Mouse (Mus musculus): ENCODE results near the gene Tk1. TPM values are rescaled to one million over a fixed set of nuclear protein-coding genes. Genes with fewer than 3 reads are reported as not detected.

The Tk1 gene
- polyA plus RNA-seq, 1 experiment from 2014 or later: 150 TPM

DNA sequence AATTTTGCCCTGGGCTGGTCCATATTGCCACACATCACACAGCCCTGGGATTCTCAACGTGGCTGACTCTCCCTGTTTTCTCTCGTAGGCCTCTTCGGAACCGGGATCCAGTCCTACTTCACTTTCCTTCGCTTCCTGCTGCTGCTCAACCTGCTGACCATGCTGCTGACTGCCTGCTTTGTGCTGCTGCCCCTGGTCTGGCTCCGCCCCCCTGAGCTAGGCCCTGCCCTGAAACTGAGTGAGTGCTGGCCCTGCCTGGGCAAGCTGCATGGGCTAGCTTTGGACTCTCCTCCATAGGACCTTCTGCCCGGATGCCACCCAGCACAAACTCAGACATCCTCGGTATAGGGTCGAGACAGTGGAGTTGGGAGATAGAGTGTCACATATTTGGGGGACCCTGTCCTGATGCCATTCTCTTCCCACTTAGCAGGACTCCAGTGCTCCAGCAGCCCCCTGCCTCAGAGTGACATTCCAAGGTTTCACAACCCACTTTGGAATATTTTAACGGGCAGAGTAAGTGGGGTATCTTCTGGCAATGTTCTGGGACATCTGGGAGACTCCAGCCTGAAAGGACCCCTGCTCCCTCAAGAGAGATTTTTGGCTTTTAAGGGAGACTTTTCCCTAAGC, 42.1 kb downstream of the Tk1 start:
- Histone ChIP-seq H3K36me3 (no peaks in the 10 kb centered on the region), H3K27ac (no peak overlapping the region), H3K9ac (peak overlapping the region; percentile 59; the same call in 1 of the 2 replicates), H3K4me1 (peaks cover 44% of the 10 kb centered on the region), H3K4me2 (peak overlapping the region; percentile 98), H3K27me3 (peaks cover 33% of the 10 kb centered on the region), H3K9me3 (no peaks in the 10 kb centered on the region), H3K4me3 (peak overlapping the region; percentile 36; the same call in 1 of the 2 replicates)
- WGBS: 38% methylated on average over 10 of the region's 10 CpGs
- no peak for ATAC-seq (ENCODE audit: insufficient number of reproducible peaks, insufficient read depth, low FRiP score, low TSS enrichment, low read depth)

DNA sequence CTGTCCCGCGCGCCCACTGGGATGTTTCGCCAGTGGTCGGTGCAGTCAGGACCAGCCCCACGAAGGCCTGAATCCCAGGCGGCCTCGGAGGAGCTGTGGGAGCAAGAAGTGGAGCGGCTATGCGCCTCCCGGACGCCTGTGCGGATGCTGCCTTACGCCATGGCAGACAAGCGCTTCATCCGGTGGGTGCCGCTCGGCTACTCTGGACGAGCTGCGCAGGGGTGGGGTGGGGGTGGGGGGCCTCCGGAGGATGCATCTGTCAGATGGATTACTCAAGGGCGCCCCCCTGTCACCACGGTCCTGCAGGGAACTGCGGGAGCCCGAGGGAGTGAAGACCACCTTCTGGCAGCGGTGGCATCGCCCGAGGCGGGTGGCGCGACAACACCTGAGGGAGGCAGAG, 42.8 kb downstream of the Tk1 start:
- peak overlapping the region; percentile 98 for H3K4me2 ChIP-seq
- H3K9me3 ChIP-seq: no peaks in the 10 kb centered on the region
- H3K4me3 ChIP-seq: peak overlapping the region; percentile 36
- no peak for ATAC-seq (ENCODE audit: insufficient number of reproducible peaks, insufficient read depth, low FRiP score, low TSS enrichment, low read depth)
- peak overlapping the region; percentile 59 for H3K9ac ChIP-seq
- peaks cover 33% of the 10 kb centered on the region for H3K27me3 ChIP-seq
- H3K4me1 ChIP-seq: peaks cover 47% of the 10 kb centered on the region
- peaks cover 4% of the 10 kb centered on the region; the same call in 1 of the 2 replicates for H3K36me3 ChIP-seq
- WGBS: 3% methylated on average over 31 of the region's 31 CpGs
- no peak overlapping the region for H3K27ac ChIP-seq

GRCm38 (mm10) chr11:117782705-117783034, 43.2 kb downstream of the Tk1 start:
- H3K27ac ChIP-seq: no peak overlapping the region
- no peak for ATAC-seq (ENCODE audit: insufficient number of reproducible peaks, insufficient read depth, low FRiP score, low TSS enrichment, low read depth)
- H3K9me3 ChIP-seq: no peaks in the 10 kb centered on the region
- H3K4me2 ChIP-seq: peak overlapping the region; percentile 98
- peaks cover 9% of the 10 kb centered on the region; the same call in 1 of the 2 replicates for H3K36me3 ChIP-seq
- H3K4me3 ChIP-seq: peak overlapping the region; percentile 36
- H3K9ac ChIP-seq: peak overlapping the region; percentile 59
- H3K4me1 ChIP-seq: peaks cover 47% of the 10 kb centered on the region
- 44% methylated on average over 9 of the region's 9 CpGs for WGBS
- H3K27me3 ChIP-seq: peaks cover 33% of the 10 kb centered on the region

DNA sequence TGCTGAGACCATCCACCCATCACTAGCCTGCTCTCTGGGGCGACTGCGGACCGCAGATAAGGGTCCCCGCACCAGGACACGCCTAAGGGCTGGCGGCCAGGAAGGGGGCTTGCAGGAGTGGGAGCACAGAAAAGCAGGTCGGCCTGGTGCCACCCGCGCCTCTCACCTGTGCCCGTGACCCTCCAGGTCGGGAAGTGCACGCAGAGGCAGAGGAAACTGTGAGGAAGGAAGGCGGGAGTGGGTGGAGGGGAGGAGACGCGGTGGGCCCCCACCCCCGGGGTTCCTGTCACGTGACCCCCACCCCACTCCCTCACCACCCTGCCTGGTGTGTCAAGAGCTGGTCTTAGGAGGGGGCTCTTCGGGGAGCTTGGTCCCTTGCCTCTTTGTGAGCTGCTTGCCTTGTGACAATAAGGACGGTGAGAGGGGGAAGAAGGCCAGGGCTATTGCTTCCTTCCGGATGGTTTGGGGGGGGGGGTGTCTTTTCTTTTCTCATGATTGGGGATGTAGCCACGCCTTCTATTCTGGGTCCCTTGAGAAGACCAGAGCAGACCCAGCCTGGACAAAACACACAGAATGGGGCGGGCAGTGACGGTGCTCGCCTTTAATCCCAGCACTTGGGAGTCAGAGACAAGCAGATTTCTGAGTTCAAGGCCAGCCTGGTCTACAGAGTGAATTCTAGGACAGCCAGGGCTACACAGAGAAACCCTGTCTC, 43.7 kb downstream of the Tk1 start, which contains the start of the genes Tmc8 and Tmc6:
TSS of gene Tmc8 (plus strand) at position 84 of the 712 bp plus-strand sequence.
TSS of gene Tmc6 (minus strand) at position 206 of the 712 bp plus-strand sequence.
- no peak for ATAC-seq (ENCODE audit: insufficient number of reproducible peaks, insufficient read depth, low FRiP score, low TSS enrichment, low read depth)
- peak within 1 kb of the TSS; percentile 84 for H3K27ac ChIP-seq
- H3K9ac ChIP-seq: peak within 1 kb of the TSS; percentile 59
- 47% methylated on average over 24 of the region's 24 CpGs for WGBS
- peaks cover 33% of the 10 kb centered on the region for H3K27me3 ChIP-seq
- peak within 1 kb of the TSS; percentile 59 for H3K4me3 ChIP-seq
- H3K4me2 ChIP-seq: peak within 1 kb of the TSS; percentile 98
- H3K9me3 ChIP-seq: no peaks in the 10 kb centered on the region
- peaks cover 11% of the 10 kb centered on the region; the same call in 1 of the 2 replicates for H3K36me3 ChIP-seq
- peaks cover 47% of the 10 kb centered on the region for H3K4me1 ChIP-seq

GRCm38 (mm10) chr11:117781199-117781821, 44.6 kb downstream of the Tk1 start:
- H3K27ac ChIP-seq: peak overlapping the region; percentile 84
- peak overlapping the region; percentile 44; the same call in 1 of the 2 replicates for H3K9ac ChIP-seq
- H3K27me3 ChIP-seq: peaks cover 33% of the 10 kb centered on the region
- H3K4me3 ChIP-seq: peak overlapping the region; percentile 59
- ATAC-seq (ENCODE audit: insufficient number of reproducible peaks, insufficient read depth, low FRiP score, low TSS enrichment, low read depth): no peak
- WGBS: 15% methylated on average over 18 of the region's 18 CpGs
- peak overlapping the region; percentile 98 for H3K4me2 ChIP-seq
- no peaks in the 10 kb centered on the region for H3K9me3 ChIP-seq
- peaks cover 47% of the 10 kb centered on the region for H3K4me1 ChIP-seq
- peaks cover 16% of the 10 kb centered on the region for H3K36me3 ChIP-seq

GRCm38 (mm10) chr11:117780582-117781111, 45.2 kb downstream of the Tk1 start:
- H3K27me3 ChIP-seq: peaks cover 33% of the 10 kb centered on the region
- no peaks in the 10 kb centered on the region for H3K9me3 ChIP-seq
- peaks cover 47% of the 10 kb centered on the region for H3K4me1 ChIP-seq
- peak overlapping the region; percentile 84 for H3K27ac ChIP-seq
- H3K4me3 ChIP-seq: peak overlapping the region; percentile 59
- ATAC-seq (ENCODE audit: insufficient number of reproducible peaks, insufficient read depth, low FRiP score, low TSS enrichment, low read depth): peak; percentile 84
- H3K9ac ChIP-seq: peak overlapping the region; percentile 73
- peak overlapping the region; percentile 98 for H3K4me2 ChIP-seq
- peaks cover 21% of the 10 kb centered on the region for H3K36me3 ChIP-seq
- 2% methylated on average over 19 of the region's 19 CpGs for WGBS

GRCm38 (mm10) chr11:117780199-117780515, 45.7 kb downstream of the Tk1 start:
- Histone ChIP-seq H3K9ac (peak overlapping the region; percentile 73), H3K36me3 (peaks cover 26% of the 10 kb centered on the region), H3K4me1 (peaks cover 47% of the 10 kb centered on the region), H3K4me2 (peak overlapping the region; percentile 98), H3K27me3 (peaks cover 33% of the 10 kb centered on the region), H3K4me3 (peak overlapping the region; percentile 59), H3K9me3 (no peaks in the 10 kb centered on the region), H3K27ac (peak overlapping the region; percentile 84)
- 0 out of 2 replicates have a peak, but pooled peaks have one; percentile 16 for ATAC-seq (ENCODE audit: insufficient number of reproducible peaks, insufficient read depth, low FRiP score, low TSS enrichment, low read depth)
- WGBS: under 1% methylated on average over 17 of the region's 17 CpGs

DNA sequence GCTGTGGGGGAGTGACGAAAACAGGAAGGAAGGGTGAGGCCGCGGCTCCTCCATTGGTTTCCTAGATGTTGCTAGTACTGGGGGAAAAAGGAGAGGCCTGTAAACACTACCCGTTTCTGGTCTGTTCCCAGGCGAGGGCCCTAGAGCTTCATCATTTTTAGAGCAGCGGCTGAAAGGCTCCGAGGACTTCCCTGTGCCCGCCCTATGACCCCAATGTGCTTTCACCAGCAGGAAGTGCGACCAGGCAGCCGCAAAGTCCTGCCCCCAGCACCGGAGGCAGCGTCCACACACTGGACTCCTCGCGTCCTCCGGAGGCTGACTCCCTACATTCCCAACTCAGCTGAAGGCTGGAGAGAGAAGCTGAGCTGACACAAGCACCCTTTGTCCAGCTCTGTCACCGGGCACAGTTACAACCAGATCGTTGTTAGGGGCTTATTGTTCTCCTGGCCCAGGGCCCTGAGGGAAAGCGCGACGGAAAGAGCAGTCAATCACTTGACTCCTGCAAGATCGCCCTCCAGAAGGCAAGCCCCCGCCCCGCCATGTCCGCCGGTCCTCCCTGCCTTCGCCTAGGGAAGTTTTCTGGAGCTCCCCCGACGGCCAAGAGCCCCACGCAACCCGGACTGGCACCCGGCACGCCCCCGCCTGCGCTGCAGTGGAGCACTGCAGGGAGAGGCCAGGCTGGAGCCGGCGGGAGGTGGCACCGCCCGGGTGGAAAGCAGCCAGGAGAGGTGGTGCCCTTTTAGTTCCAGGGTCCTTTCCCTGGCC, 46.3 kb downstream of the Tk1 start:
- H3K27me3 ChIP-seq: peaks cover 33% of the 10 kb centered on the region
- H3K9ac ChIP-seq: peak overlapping the region; percentile 73
- WGBS: 3% methylated on average over 38 of the region's 38 CpGs
- ATAC-seq (ENCODE audit: insufficient number of reproducible peaks, insufficient read depth, low FRiP score, low TSS enrichment, low read depth): no peak
- H3K9me3 ChIP-seq: no peaks in the 10 kb centered on the region
- H3K36me3 ChIP-seq: peaks cover 31% of the 10 kb centered on the region
- peak overlapping the region; percentile 84 for H3K27ac ChIP-seq
- H3K4me2 ChIP-seq: peak overlapping the region; percentile 98
- peak overlapping the region; percentile 59 for H3K4me3 ChIP-seq
- peaks cover 47% of the 10 kb centered on the region for H3K4me1 ChIP-seq

DNA sequence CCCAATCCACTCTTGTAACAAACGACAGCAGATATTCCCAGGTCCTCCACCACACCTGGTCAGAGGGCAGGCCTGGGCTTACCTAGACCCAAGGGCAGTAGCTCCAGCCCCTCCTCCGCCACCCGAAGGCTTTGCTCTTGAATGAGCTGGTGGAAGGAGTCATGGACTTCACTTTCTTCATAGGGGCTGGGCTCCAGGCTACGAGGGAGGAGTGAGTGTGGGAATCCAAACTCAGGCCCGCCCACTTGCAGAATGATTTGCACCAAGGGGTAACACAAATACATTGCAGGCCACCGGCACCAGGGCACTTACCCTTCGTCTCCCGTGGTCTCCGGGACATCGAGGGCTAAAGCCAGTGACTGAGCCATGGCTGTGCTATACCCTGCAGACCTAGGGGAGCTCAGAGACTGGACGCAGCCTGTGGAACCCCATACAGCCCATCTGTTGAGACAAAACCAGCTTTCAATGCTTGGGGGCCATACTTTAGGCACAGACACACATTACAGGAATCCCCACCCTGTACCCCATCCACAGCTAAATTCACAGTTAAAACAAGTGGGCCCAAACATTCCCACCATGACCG, 47.0 kb downstream of the Tk1 start:
- no peaks in the 10 kb centered on the region for H3K9me3 ChIP-seq
- WGBS: 48% methylated on average over 12 of the region's 12 CpGs
- H3K27me3 ChIP-seq: peaks cover 30% of the 10 kb centered on the region
- peak overlapping the region; percentile 84 for H3K27ac ChIP-seq
- peak overlapping the region; percentile 73 for H3K9ac ChIP-seq
- no peak for ATAC-seq (ENCODE audit: insufficient number of reproducible peaks, insufficient read depth, low FRiP score, low TSS enrichment, low read depth)
- H3K4me1 ChIP-seq: peaks cover 47% of the 10 kb centered on the region
- H3K36me3 ChIP-seq: peaks cover 35% of the 10 kb centered on the region
- peak overlapping the region; percentile 59 for H3K4me3 ChIP-seq
- H3K4me2 ChIP-seq: peak overlapping the region; percentile 98

GRCm38 (mm10) chr11:117778031-117778430, 47.9 kb downstream of the Tk1 start:
- Histone ChIP-seq H3K9me3 (no peaks in the 10 kb centered on the region), H3K4me1 (peaks cover 43% of the 10 kb centered on the region), H3K27ac (no peak overlapping the region), H3K36me3 (peaks cover 44% of the 10 kb centered on the region), H3K4me2 (no peak overlapping the region), H3K9ac (no peak overlapping the region), H3K4me3 (no peak overlapping the region), H3K27me3 (peaks cover 22% of the 10 kb centered on the region)
- WGBS: 93% methylated on average over 11 of the region's 11 CpGs
- ATAC-seq (ENCODE audit: insufficient number of reproducible peaks, insufficient read depth, low FRiP score, low TSS enrichment, low read depth): no peak

Measured in embryonic facial prominence, embryonic 13.5 days (tissue).